25 mouse cellular contexts compared by ENCODE assay signal in the genomic region with DNA sequence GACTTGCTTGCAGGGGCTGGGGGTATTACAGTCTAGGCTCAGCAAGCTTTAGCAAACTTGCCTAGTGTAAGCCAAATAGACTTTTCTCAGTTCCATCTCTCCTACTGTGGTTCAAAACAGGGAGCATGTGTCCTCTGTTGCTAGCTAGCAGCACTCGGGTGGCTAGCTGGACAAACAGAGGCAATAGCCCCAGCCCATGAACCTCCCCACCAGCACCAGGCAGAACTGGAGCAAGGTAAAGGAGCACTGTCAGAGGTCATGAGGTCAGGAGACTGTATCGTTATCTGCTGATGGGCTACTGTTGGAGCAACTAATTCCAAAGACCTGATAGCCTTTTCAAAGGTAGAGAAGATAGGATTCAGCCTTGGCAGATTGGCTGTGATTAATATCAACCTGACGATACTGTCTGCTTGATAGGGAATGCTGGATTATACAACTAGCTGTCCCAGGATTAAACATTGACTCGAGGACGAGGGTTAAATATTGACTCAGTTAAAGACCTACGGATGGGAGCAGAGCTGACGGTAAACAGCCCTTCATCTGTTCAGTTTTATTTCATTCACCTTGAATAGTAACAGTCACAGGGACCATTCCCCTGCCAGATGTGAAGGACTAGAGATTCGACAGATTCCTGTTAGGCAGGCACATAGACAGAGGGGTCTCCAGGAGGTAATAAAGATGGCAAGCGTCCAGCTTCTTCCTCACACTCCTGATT. TPM values are rescaled to one million over a fixed set of nuclear protein-coding genes. Genes with fewer than 3 reads are reported as not detected.
DNase-seq lines count a peak whose midpoint lies in the region; ATAC-seq and TF ChIP-seq lines count a peak whose summit lies in the region.
"Had no signal": no experiment of that assay in that cellular context is flagged by ENCODE, and none has a peak within 500 bp of the region (broad histone marks: within the 10 kb centered on the region; RNA-seq: fewer than 3 reads in every experiment).

No protein-coding gene starts in this region.

- 50% methylated on average over 9 of the region's 9 CpGs for WGBS in liver, embryonic 15.5 days (ENCODE audit: insufficient replicate concordance)
- 92% methylated on average over 9 of the region's 9 CpGs for WGBS in midbrain, postnatal 0 days

- H3K36me3 ChIP-seq in liver, embryonic 15.5 days (replicated peaks), result no peaks in the 10 kb centered on the region
- H3K36me3 ChIP-seq in midbrain, postnatal 0 days (ENCODE audit: insufficient read depth, low read length), result no peaks in the 10 kb centered on the region
- H3K36me3 ChIP-seq: embryonic facial prominence, embryonic 15.5 days; hindbrain, embryonic 12.5 days; neural tube, embryonic 15.5 days had no signal

- ATAC-seq in liver, embryonic 15.5 days (ENCODE audit: insufficient read depth), result peak; percentile 80
- no peak for ATAC-seq in midbrain, postnatal 0 days (ENCODE audit: low FRiP score)

- no peak for TF ChIP-seq CTCF in midbrain, postnatal 0 days (IDR thresholded peaks at IDR 0.05)

- H3K4me2 ChIP-seq in liver, embryonic 15.5 days, result no peak overlapping the region
- H3K4me2 ChIP-seq in midbrain, postnatal 0 days (ENCODE audit: low read depth, low read length, poor library complexity, severe bottlenecking), result no peak overlapping the region
- H3K4me2 ChIP-seq: embryonic facial prominence, embryonic 15.5 days; hindbrain, embryonic 12.5 days; midbrain, embryonic 11.5 days; neural tube, embryonic 15.5 days had no signal

- H3K27ac ChIP-seq in liver, embryonic 15.5 days (replicated peaks), result peak overlapping the region; percentile 71
- H3K27ac ChIP-seq in midbrain, postnatal 0 days (ENCODE audit: low read depth, low read length), result no peak overlapping the region
- H3K27ac ChIP-seq: embryonic facial prominence, embryonic 15.5 days; hindbrain, embryonic 12.5 days; macrophage; neural tube, embryonic 15.5 days had no signal

- intact Hi-C loops in left cerebral cortex, postnatal 4 days (cut with DNase I), result no loop called here

- no peaks in the 10 kb centered on the region for H3K27me3 ChIP-seq in liver, embryonic 15.5 days
- no peaks in the 10 kb centered on the region for H3K27me3 ChIP-seq in midbrain, postnatal 0 days (ENCODE audit: insufficient read depth, low read length)
- H3K27me3 ChIP-seq: embryonic facial prominence, embryonic 15.5 days; hindbrain, embryonic 12.5 days; neural tube, embryonic 15.5 days had no signal

- no peak overlapping the region for H3K4me3 ChIP-seq in liver, embryonic 15.5 days (replicated peaks)
- no peak overlapping the region for H3K4me3 ChIP-seq in midbrain, postnatal 0 days (ENCODE audit: low read depth, low read length)
- H3K4me3 ChIP-seq: embryonic facial prominence, embryonic 15.5 days; hindbrain, embryonic 12.5 days; myocyte; neural tube, embryonic 15.5 days had no signal

- H3K9me3 ChIP-seq in liver, embryonic 15.5 days (replicated peaks), result no peaks in the 10 kb centered on the region
- H3K9me3 ChIP-seq in midbrain, postnatal 0 days (ENCODE audit: low read length), result no peaks in the 10 kb centered on the region
- H3K9me3 ChIP-seq: embryonic facial prominence, embryonic 15.5 days; hindbrain, embryonic 12.5 days; neural tube, embryonic 15.5 days had no signal

- peak; percentile 72 to 94 for DNase-seq in kidney, adult 8-10 months
- peak; percentile 63 to 69 for DNase-seq in kidney, postnatal 25 days
- DNase-seq in yolk sac, embryonic 10.5 days (ENCODE audit: low spot score), result peak; percentile 77
- DNase-seq in left cerebral cortex, postnatal 4 days, result no peak
- DNase-seq in ovary, postnatal 14 days (ENCODE audit: low spot score), result no peak
- DNase-seq in midbrain, postnatal 0 days (ENCODE audit: low spot score), result no peak
- DNase-seq: adrenal gland, postnatal 36 days; cerebellum, adult 8-10 months; gastrocnemius, postnatal 14 days; heart, postnatal 10 days; lung, adult 18-20 months; retina, postnatal 1 day; thymus, postnatal 14 days had no signal

- no peak overlapping the region for H3K9ac ChIP-seq in liver, embryonic 15.5 days
- H3K9ac ChIP-seq in midbrain, postnatal 0 days (replicated peaks; ENCODE audit: low read length, poor library complexity, severe bottlenecking), result no peak overlapping the region
- H3K9ac ChIP-seq: embryonic facial prominence, embryonic 15.5 days; hindbrain, embryonic 12.5 days; neural tube, embryonic 15.5 days had no signal

- H3K4me1 ChIP-seq in liver, embryonic 15.5 days (replicated peaks), result 0 out of 2 replicates have a peak, but pooled peaks cover 11% of the 10 kb centered on the region
- no peaks in the 10 kb centered on the region for H3K4me1 ChIP-seq in midbrain, postnatal 0 days (ENCODE audit: insufficient read depth, low read length)
- H3K4me1 ChIP-seq: embryonic facial prominence, embryonic 15.5 days; hindbrain, embryonic 12.5 days; neural tube, embryonic 15.5 days had no signal

RNA-seq across cellular contexts. Expression of a gene that starts 4.4 kb away (rescaled TPM):
- 0.24 and 0.40 TPM in 2 replicates for polyA plus RNA-seq in liver, embryonic 15.5 days (2015; fragmentation: Nextera tagmentation; extraction: Ambion mirVana)
- not detected for total RNA-seq in left cerebral cortex, postnatal 4 days (2021)
- not detected in 2 replicates for total RNA-seq in midbrain, postnatal 0 days (2014; rRNA removed)
- polyA plus RNA-seq in midbrain, postnatal 0 days (2015; fragmentation: Nextera tagmentation; extraction: Ambion mirVana), result not detected in 2 replicates
- total RNA-seq: gastrocnemius, postnatal 14 days; heart, postnatal 10 days; layer of hippocampus, postnatal 14 days; left cerebral cortex, postnatal 25 days had no signal
- polyA plus RNA-seq: cortical plate, adult 2 months; forebrain, embryonic 11.5 days; hindbrain, embryonic 12.5 days; macrophage; midbrain, embryonic 11.5 days; neural tube, embryonic 15.5 days had no signal

RNA-seq across cellular contexts. Expression of a gene that starts 21.4 kb away (rescaled TPM):
- not detected in 2 replicates for polyA plus RNA-seq in liver, embryonic 15.5 days (2015; fragmentation: Nextera tagmentation; extraction: Ambion mirVana)
- total RNA-seq in left cerebral cortex, postnatal 4 days (2021), result not detected
- total RNA-seq in midbrain, postnatal 0 days (2014; rRNA removed), result not detected in 2 replicates
- not detected in 2 replicates for polyA plus RNA-seq in midbrain, postnatal 0 days (2015; fragmentation: Nextera tagmentation; extraction: Ambion mirVana)
- total RNA-seq: adrenal gland, postnatal 36 days; gastrocnemius, postnatal 14 days; layer of hippocampus, postnatal 14 days; left cerebral cortex, postnatal 25 days had no signal
- polyA plus RNA-seq: cortical plate, adult 2 months; forebrain, embryonic 11.5 days; hindbrain, embryonic 12.5 days; macrophage; midbrain, embryonic 11.5 days; myocyte; neural tube, embryonic 15.5 days had no signal

RNA-seq across cellular contexts. Expression of a gene that starts 43.4 kb away (rescaled TPM):
- polyA plus RNA-seq in liver, embryonic 15.5 days (2015; fragmentation: Nextera tagmentation; extraction: Ambion mirVana), result not detected in 2 replicates
- 1 to 10 TPM in 1 of 2 experiments, not detected in 1; 1.1 TPM for total RNA-seq in left cerebral cortex, postnatal 4 days (2021)
- 0.16 TPM in 1 of 2 replicates, not detected in the other for total RNA-seq in midbrain, postnatal 0 days (2014; rRNA removed)
- polyA plus RNA-seq in midbrain, postnatal 0 days (2015; fragmentation: Nextera tagmentation; extraction: Ambion mirVana), result 1.7 and 2.3 TPM in 2 replicates
- total RNA-seq: adrenal gland, postnatal 36 days; ES-E14; gastrocnemius, postnatal 14 days; left cerebral cortex, postnatal 25 days had no signal
- polyA plus RNA-seq: embryonic facial prominence, embryonic 15.5 days; forebrain, embryonic 11.5 days; hindbrain, embryonic 12.5 days; myocyte had no signal

Comparison
In these comparisons a context has a peak if more than half of its experiments do, and no peak if none do; other contexts are left out.
1. DNase-seq: peak in kidney, adult 8-10 months (2 of 2), kidney, postnatal 25 days (2 of 2) and yolk sac, embryonic 10.5 days (single experiment); none in left cerebral cortex, postnatal 4 days (single experiment), ovary, postnatal 14 days (single experiment) and midbrain, postnatal 0 days (single experiment).